Mouse (Mus musculus) limb, embryonic 13.5 days (tissue): ENCODE measurements around the gene Tenm3. TPM values are rescaled to one million over a fixed set of nuclear protein-coding genes. Genes with fewer than 3 reads are reported as not detected.

Experiments used
- ATAC-seq: fragments of 200-750 bp; cut with Nextera tagmentation; 2 replicates; pipeline ENCODE4 v1.8.0; 2017; ENCODE audit warnings: low read depth, moderate number of reproducible peaks, moderate TSS enrichment; ENCODE audit not compliant: low FRiP score
- H3K27ac ChIP-seq: fragments of 300-500 bp; sonication (generic); 2 replicates; pipeline ENCODE4 v1.5.1; 2015; ENCODE audit warnings: inconsistent platforms, mild to moderate bottlenecking, moderate library complexity
- H3K27me3 ChIP-seq: fragments of 300-500 bp; sonication (generic); 2 replicates; pipeline ENCODE4 v1.6.1; 2015; ENCODE audit warnings: mild to moderate bottlenecking, inconsistent platforms
- H3K36me3 ChIP-seq: fragments of 300-500 bp; sonication (generic); 2 replicates; pipeline ENCODE4 v1.6.1; 2015; ENCODE audit warnings: inconsistent platforms, mild to moderate bottlenecking, moderate library complexity
- H3K4me1 ChIP-seq: fragments of 300-500 bp; sonication (generic); 2 replicates; pipeline ENCODE4 v1.6.1; 2015; ENCODE audit warnings: inconsistent platforms
- H3K4me2 ChIP-seq: fragments of 300-500 bp; sonication (generic); replicated peaks from 2 replicates; pipeline ENCODE4 v1.6.1; 2015; ENCODE audit warnings: inconsistent platforms, mild to moderate bottlenecking, moderate library complexity
- H3K4me3 ChIP-seq: fragments of 300-500 bp; sonication (generic); 2 replicates; pipeline ENCODE4 v1.5.1; 2015; ENCODE audit warnings: moderate library complexity, mild to moderate bottlenecking, inconsistent platforms
- H3K9ac ChIP-seq: fragments of 300-500 bp; sonication (generic); 2 replicates; pipeline ENCODE4 v1.6.1; 2015; ENCODE audit warnings: mild to moderate bottlenecking, inconsistent platforms
- H3K9me3 ChIP-seq: fragments of 300-500 bp; sonication (generic); 2 replicates; pipeline ENCODE4 v1.6.1; 2016; ENCODE audit warnings: inconsistent platforms
- WGBS: fragments of 180-500 bp; shearing (Covaris S2); methylation state at CpG from one replicate; pipeline ENCODE4 v1.1.7; 2015; 5-methylcytosine and 5-hydroxymethylcytosine counted together
- polyA plus RNA-seq: library from polyadenylated mRNA; unstranded; fragments of >200 nt; fragmentation: Nextera tagmentation; extraction: Ambion mirVana; gene quantifications from 2 replicates; pipeline ENCODE4 v1.2.1, GENCODE M21; 2015

The Tenm3 gene
- polyA plus RNA-seq, 1 experiment from 2014 or later = 41.0 TPM

GRCm38 (mm10) chr8:48341692-48342091 lies 502.1 kb downstream of the Tenm3 start:
- H3K4me2 ChIP-seq = no peak overlapping the region
- no peaks in the 10 kb centered on the region for H3K27me3 ChIP-seq
- 83% methylated on average over 4 of the region's 4 CpGs for WGBS
- peaks cover 16% of the 10 kb centered on the region for H3K36me3 ChIP-seq
- H3K9me3 ChIP-seq = no peaks in the 10 kb centered on the region
- H3K27ac ChIP-seq = no peak overlapping the region
- no peak for ATAC-seq
- H3K4me1 ChIP-seq = no peaks in the 10 kb centered on the region
- no peak overlapping the region for H3K9ac ChIP-seq
- no peak overlapping the region for H3K4me3 ChIP-seq

GRCm38 (mm10) chr8:48341276-48341675 lies 502.5 kb downstream of the Tenm3 start:
- no peak overlapping the region for H3K27ac ChIP-seq
- peaks cover 16% of the 10 kb centered on the region for H3K36me3 ChIP-seq
- WGBS = 84% methylated on average over 5 of the region's 5 CpGs
- ATAC-seq = no peak
- H3K4me1 ChIP-seq = no peaks in the 10 kb centered on the region
- no peaks in the 10 kb centered on the region for H3K27me3 ChIP-seq
- no peak overlapping the region for H3K9ac ChIP-seq
- no peak overlapping the region for H3K4me2 ChIP-seq
- H3K9me3 ChIP-seq = no peaks in the 10 kb centered on the region
- H3K4me3 ChIP-seq = no peak overlapping the region

GRCm38 (mm10) chr8:48322655-48323265 lies 521.0 kb downstream of the Tenm3 start:
- 92% methylated on average over 11 of the region's 11 CpGs for WGBS
- H3K36me3 ChIP-seq = peaks cover 10% of the 10 kb centered on the region
- H3K4me2 ChIP-seq = no peak overlapping the region
- H3K4me3 ChIP-seq = no peak overlapping the region
- no peak overlapping the region for H3K27ac ChIP-seq
- ATAC-seq = no peak
- H3K9ac ChIP-seq = no peak overlapping the region
- H3K4me1 ChIP-seq = no peaks in the 10 kb centered on the region
- H3K27me3 ChIP-seq = no peaks in the 10 kb centered on the region
- no peaks in the 10 kb centered on the region for H3K9me3 ChIP-seq

- Histone ChIP-seq H3K4me1 (no peaks in the 10 kb centered on the region), H3K36me3 (peaks cover 8% of the 10 kb centered on the region), H3K9me3 (no peaks in the 10 kb centered on the region), H3K4me2 (no peak overlapping the region), H3K27me3 (no peaks in the 10 kb centered on the region), H3K27ac (no peak overlapping the region), H3K9ac (no peak overlapping the region), H3K4me3 (no peak overlapping the region)
- 96% methylated on average over 6 of the region's 6 CpGs for WGBS
- no peak for ATAC-seq
Measured at GRCm38 (mm10) chr8:48322240-48322639, 521.5 kb downstream of the Tenm3 start.

- Histone ChIP-seq H3K9ac (no peak overlapping the region), H3K4me1 (no peaks in the 10 kb centered on the region), H3K4me3 (no peak overlapping the region), H3K4me2 (no peak overlapping the region), H3K27me3 (no peaks in the 10 kb centered on the region), H3K36me3 (peaks cover 15% of the 10 kb centered on the region), H3K9me3 (no peaks in the 10 kb centered on the region), H3K27ac (no peak overlapping the region)
- no peak for ATAC-seq
- WGBS = 88% methylated on average over 3 of the region's 3 CpGs
Measured at GRCm38 (mm10) chr8:48319674-48320073, 524.1 kb downstream of the Tenm3 start.

GRCm38 (mm10) chr8:48317498-48317897 lies 526.3 kb downstream of the Tenm3 start:
- WGBS = 86% methylated on average over 10 of the region's 10 CpGs

GRCm38 (mm10) chr8:48315605-48316004 lies 528.1 kb downstream of the Tenm3 start:
- Histone ChIP-seq H3K36me3 (peaks cover 9% of the 10 kb centered on the region; the same call in 1 of the 2 replicates), H3K4me3 (no peak overlapping the region), H3K9me3 (no peaks in the 10 kb centered on the region), H3K4me2 (no peak overlapping the region), H3K9ac (no peak overlapping the region), H3K4me1 (peaks cover 17% of the 10 kb centered on the region), H3K27ac (no peak overlapping the region), H3K27me3 (no peaks in the 10 kb centered on the region)
- 67% methylated on average over 8 of the region's 8 CpGs for WGBS
- no peak for ATAC-seq

More at GRCm38 (mm10) chr8:48317498-48317897, 526.3 kb downstream of the Tenm3 start:
- Histone ChIP-seq H3K4me1 (peaks cover 9% of the 10 kb centered on the region), H3K4me3 (no peak overlapping the region), H3K9me3 (no peaks in the 10 kb centered on the region), H3K4me2 (no peak overlapping the region), H3K36me3 (peaks cover 10% of the 10 kb centered on the region), H3K9ac (no peak overlapping the region), H3K27ac (no peak overlapping the region), H3K27me3 (no peaks in the 10 kb centered on the region)
- ATAC-seq = no peak

- Histone ChIP-seq H3K4me2 (no peak overlapping the region), H3K9me3 (no peaks in the 10 kb centered on the region), H3K4me1 (peaks cover 33% of the 10 kb centered on the region), H3K27me3 (no peaks in the 10 kb centered on the region), H3K36me3 (peaks cover 9% of the 10 kb centered on the region; the same call in 1 of the 2 replicates), H3K27ac (no peak overlapping the region), H3K4me3 (no peak overlapping the region), H3K9ac (no peak overlapping the region)
- 59% methylated on average over 5 of the region's 5 CpGs for WGBS
- ATAC-seq = no peak
Measured at GRCm38 (mm10) chr8:48313985-48314368, 529.8 kb downstream of the Tenm3 start.

GRCm38 (mm10) chr8:48313210-48313984 lies 530.4 kb downstream of the Tenm3 start:
- no peak overlapping the region for H3K27ac ChIP-seq
- H3K27me3 ChIP-seq = no peaks in the 10 kb centered on the region
- H3K4me1 ChIP-seq = peaks cover 36% of the 10 kb centered on the region
- no peak overlapping the region for H3K4me2 ChIP-seq
- no peak overlapping the region for H3K4me3 ChIP-seq
- no peak for ATAC-seq
- H3K9me3 ChIP-seq = no peaks in the 10 kb centered on the region
- WGBS = 53% methylated on average over 11 of the region's 11 CpGs
- peaks cover 9% of the 10 kb centered on the region; the same call in 1 of the 2 replicates for H3K36me3 ChIP-seq
- no peak overlapping the region for H3K9ac ChIP-seq

GRCm38 (mm10) chr8:48311706-48312105 lies 532.0 kb downstream of the Tenm3 start:
- no peak for ATAC-seq
- Histone ChIP-seq H3K27ac (no peak overlapping the region), H3K36me3 (peaks cover 16% of the 10 kb centered on the region), H3K4me2 (no peak overlapping the region), H3K9ac (no peak overlapping the region), H3K4me1 (peaks cover 36% of the 10 kb centered on the region), H3K27me3 (no peaks in the 10 kb centered on the region), H3K4me3 (no peak overlapping the region), H3K9me3 (no peaks in the 10 kb centered on the region)
- WGBS = 86% methylated on average over 3 of the region's 3 CpGs

GRCm38 (mm10) chr8:48310240-48310849 lies 533.4 kb downstream of the Tenm3 start:
- Histone ChIP-seq H3K4me1 (peaks cover 36% of the 10 kb centered on the region), H3K36me3 (peaks cover 16% of the 10 kb centered on the region), H3K27me3 (no peaks in the 10 kb centered on the region; the same call in 1 of the 2 replicates), H3K9me3 (no peaks in the 10 kb centered on the region), H3K27ac (no peak overlapping the region), H3K4me3 (no peak overlapping the region), H3K9ac (no peak overlapping the region), H3K4me2 (no peak overlapping the region)
- 58% methylated on average over 10 of the region's 10 CpGs for WGBS
- ATAC-seq = no peak
